Mouse (Mus musculus): ENCODE measurements around the gene Mob3b.

Gene Mob3b

GRCm38 (mm10) chr4:35156751-35157611 lies at the start of gene Mob3b:
Mob3b (minus strand) TSS chr4:35157484.
- peak; percentile 82 to 84 for DNase-seq (ENCODE audit: low spot score in 2 of 2)

- no peak for DNase-seq (ENCODE audit: low spot score in 2 of 2)
These were observed 47.4 kb upstream of the Mob3b start for GRCm38 (mm10) chr4:35204659-35205058.

- no peak for DNase-seq (ENCODE audit: low spot score in 2 of 2)
These were observed 46.4 kb upstream of the Mob3b start for GRCm38 (mm10) chr4:35203724-35204123.

- DNase-seq (ENCODE audit: low spot score in 2 of 2), result no peak
These were observed 44.4 kb upstream of the Mob3b start for GRCm38 (mm10) chr4:35201700-35202099.

- no peak for DNase-seq (ENCODE audit: low spot score in 2 of 2)
These were observed 35.4 kb upstream of the Mob3b start for GRCm38 (mm10) chr4:35192725-35193124.

GRCm38 (mm10) chr4:35189794-35190193 lies 32.5 kb upstream of the Mob3b start:
- no peak for DNase-seq (ENCODE audit: low spot score in 2 of 2)

GRCm38 (mm10) chr4:35187617-35188326 lies 30.5 kb upstream of the Mob3b start:
- DNase-seq (ENCODE audit: low spot score in 2 of 2), result no peak

- DNase-seq (ENCODE audit: low spot score in 2 of 2), result no peak
These were observed 20.8 kb upstream of the Mob3b start for GRCm38 (mm10) chr4:35177926-35178645.

GRCm38 (mm10) chr4:35175566-35175965 lies 18.3 kb upstream of the Mob3b start:
- DNase-seq (ENCODE audit: low spot score in 2 of 2), result no peak

- no peak for DNase-seq (ENCODE audit: low spot score in 2 of 2)
These were observed 16.3 kb upstream of the Mob3b start for GRCm38 (mm10) chr4:35173551-35173950.

GRCm38 (mm10) chr4:35172471-35172870 lies 15.2 kb upstream of the Mob3b start:
- no peak for DNase-seq (ENCODE audit: low spot score in 2 of 2)

- DNase-seq (ENCODE audit: low spot score in 2 of 2), result no peak
These were observed 12.4 kb upstream of the Mob3b start for GRCm38 (mm10) chr4:35169571-35170125.

GRCm38 (mm10) chr4:35167855-35168254 lies 10.6 kb upstream of the Mob3b start:
- no peak for DNase-seq (ENCODE audit: low spot score in 2 of 2)

GRCm38 (mm10) chr4:35165947-35166346 lies 8.7 kb upstream of the Mob3b start:
- no peak for DNase-seq (ENCODE audit: low spot score in 2 of 2)

GRCm38 (mm10) chr4:35165275-35165674 lies 8.0 kb upstream of the Mob3b start:
- DNase-seq (ENCODE audit: low spot score in 2 of 2), result no peak

- no peak for DNase-seq (ENCODE audit: low spot score in 2 of 2)
These were observed 531 bp upstream of the Mob3b start for GRCm38 (mm10) chr4:35157815-35158214.

GRCm38 (mm10) chr4:35156149-35156611 lies 1.1 kb downstream of the Mob3b start:
- DNase-seq (ENCODE audit: low spot score in 2 of 2), result peak; percentile 53 to 56

- DNase-seq (ENCODE audit: low spot score in 2 of 2), result peak; percentile 60 to 68
These were observed 2.0 kb downstream of the Mob3b start for GRCm38 (mm10) chr4:35155132-35155922.

- DNase-seq (ENCODE audit: low spot score in 2 of 2), result no peak
These were observed 3.2 kb downstream of the Mob3b start for GRCm38 (mm10) chr4:35154051-35154450.

- DNase-seq (ENCODE audit: low spot score in 2 of 2), result no peak
These were observed 5.5 kb downstream of the Mob3b start, which contains the start of gene Ifnk for GRCm38 (mm10) chr4:35151756-35152155. Ifnk (plus strand) TSS chr4:35152056.

GRCm38 (mm10) chr4:35150706-35151105 lies 6.6 kb downstream of the Mob3b start:
- no peak for DNase-seq (ENCODE audit: low spot score in 2 of 2)

All from spleen, postnatal 36 days (tissue).